20 mouse cellular contexts compared by ENCODE assay signal in genomic region chr19:24302198-24302597, GRCm38 (mm10). TPM values are rescaled to one million over a fixed set of nuclear protein-coding genes. Genes with fewer than 3 reads are reported as not detected.
DNase-seq lines count a peak whose midpoint lies in the region; ATAC-seq lines count a peak whose summit lies in the region.
"Had no signal": no experiment of that assay in that cellular context is flagged by ENCODE, and none has a peak within 500 bp of the region (broad histone marks: within the 10 kb centered on the region; RNA-seq: fewer than 3 reads in every experiment).

No protein-coding gene starts in this region.

- ATAC-seq in hindbrain, embryonic 11.5 days (ENCODE audit: low FRiP score) = no peak
- ATAC-seq: inflammation-experienced regulatory T-cells, adult 6 months had no signal

- H3K27ac ChIP-seq in hindbrain, embryonic 10.5 days = 0 out of 2 replicates have a peak overlapping the region, but pooled peaks have one; percentile 29
- no peak overlapping the region for H3K27ac ChIP-seq in hindbrain, embryonic 11.5 days (ENCODE audit: low read depth, low read length)
- H3K27ac ChIP-seq: embryonic facial prominence, embryonic 10.5 days; forebrain, embryonic 13.5 days; gastrocnemius, adult 2 months; heart, embryonic 15.5 days; hindbrain, embryonic 12.5 days had no signal

- no peak for DNase-seq in hindbrain, embryonic 10.5 days (ENCODE audit: low spot score)
- DNase-seq in hindbrain, embryonic 11.5 days (ENCODE audit: low spot score) = no peak
- peak; percentile 62 to 82 for DNase-seq in layer of hippocampus, adult 18-20 months (ENCODE audit: low spot score in 2 of 2)
- peak; percentile 33 for DNase-seq in layer of hippocampus, adult 9-10 months (ENCODE audit: low spot score)
- peak; percentile 50 to 67 for DNase-seq in layer of hippocampus, postnatal 36 days
- no peak for DNase-seq in testis, postnatal 14 days (ENCODE audit: low spot score)
- no peak for DNase-seq in ovary, postnatal 14 days (ENCODE audit: low spot score)
- DNase-seq: adrenal gland, adult 2 months; adrenal gland, postnatal 25 days; cerebellum, adult 11-12 months; cerebellum, postnatal 10 days; gastrocnemius, adult 2 months; gastrocnemius, postnatal 25 days; heart, postnatal 14 days had no signal

- H3K9ac ChIP-seq in hindbrain, embryonic 11.5 days (ENCODE audit: low read depth, low read length) = no peak overlapping the region
- H3K9ac ChIP-seq: forebrain, embryonic 13.5 days; heart, embryonic 15.5 days; hindbrain, embryonic 12.5 days had no signal

- 42% methylated on average over 10 of the region's 10 CpGs for WGBS in hindbrain, embryonic 10.5 days
- WGBS in hindbrain, embryonic 11.5 days = 42% methylated on average over 10 of the region's 10 CpGs

- no peaks in the 10 kb centered on the region for H3K27me3 ChIP-seq in hindbrain, embryonic 10.5 days (ENCODE audit: insufficient read depth, poor library complexity, severe bottlenecking)
- no peaks in the 10 kb centered on the region for H3K27me3 ChIP-seq in hindbrain, embryonic 11.5 days (ENCODE audit: control insufficient read depth, insufficient read depth, low read length)
- H3K27me3 ChIP-seq: CH12.LX; heart, embryonic 15.5 days; hindbrain, embryonic 12.5 days had no signal

- no peak overlapping the region for H3K4me3 ChIP-seq in hindbrain, embryonic 10.5 days
- no peak overlapping the region for H3K4me3 ChIP-seq in hindbrain, embryonic 11.5 days (ENCODE audit: low read depth, low read length)
- H3K4me3 ChIP-seq: forebrain, embryonic 13.5 days; gastrocnemius, adult 2 months; heart, embryonic 15.5 days; hindbrain, embryonic 12.5 days had no signal

- no peak overlapping the region for H3K4me2 ChIP-seq in hindbrain, embryonic 11.5 days (replicated peaks; ENCODE audit: low read depth, low read length)

- H3K36me3 ChIP-seq in hindbrain, embryonic 10.5 days = no peaks in the 10 kb centered on the region
- H3K36me3 ChIP-seq in hindbrain, embryonic 11.5 days (ENCODE audit: control insufficient read depth, insufficient read depth, low read length) = no peaks in the 10 kb centered on the region
- H3K36me3 ChIP-seq: embryonic facial prominence, embryonic 10.5 days; heart, embryonic 15.5 days; hindbrain, embryonic 12.5 days had no signal

- H3K9me3 ChIP-seq in hindbrain, embryonic 10.5 days = no peaks in the 10 kb centered on the region
- H3K9me3 ChIP-seq in hindbrain, embryonic 11.5 days (ENCODE audit: control insufficient read depth, low read length) = no peaks in the 10 kb centered on the region
- H3K9me3 ChIP-seq: embryonic facial prominence, embryonic 10.5 days; forebrain, embryonic 13.5 days; heart, embryonic 15.5 days; hindbrain, embryonic 12.5 days had no signal

- peaks cover 16% of the 10 kb centered on the region for H3K4me1 ChIP-seq in hindbrain, embryonic 10.5 days (replicated peaks)
- H3K4me1 ChIP-seq in hindbrain, embryonic 11.5 days (replicated peaks; ENCODE audit: control insufficient read depth, insufficient read depth, low read length) = no peaks in the 10 kb centered on the region

RNA-seq across cellular contexts. Expression of gene Fxn, which starts 21.8 kb away (rescaled TPM):
- polyA plus RNA-seq in hindbrain, embryonic 10.5 days (2016; fragmentation: Nextera tagmentation; extraction: Ambion mirVana) = 56.7 and 58.1 TPM in 2 replicates
- 49.0 and 49.3 TPM in 2 replicates for polyA plus RNA-seq in hindbrain, embryonic 11.5 days (2014; fragmentation: Nextera tagmentation; extraction: Ambion mirVana)
- 1 to 10 TPM; 6.9 to 9.5 TPM for total RNA-seq in layer of hippocampus, adult 18-20 months (2021)
- 1 to 10 TPM; 7.9 to 8.1 TPM for total RNA-seq in layer of hippocampus, postnatal 36 days (2021)

Comparison
In these comparisons a context has a peak if more than half of its experiments do, and no peak if none do; other contexts are left out.
1. DNase-seq: peak in layer of hippocampus, adult 18-20 months (2 of 2), layer of hippocampus, adult 9-10 months (single experiment) and layer of hippocampus, postnatal 36 days (2 of 2); none in hindbrain, embryonic 10.5 days (single experiment), hindbrain, embryonic 11.5 days (single experiment), testis, postnatal 14 days (single experiment) and ovary, postnatal 14 days (single experiment).